Mouse (Mus musculus) liver, embryonic 16.5 days (tissue): ENCODE data around the gene Rab11fip3. TPM values are rescaled to one million over a fixed set of nuclear protein-coding genes. Genes with fewer than 3 reads are reported as not detected.

Experiments
- ATAC-seq: fragments of 200-750 bp; cut with Nextera tagmentation; 2 replicates; pipeline ENCODE4 v1.8.0; 2017; ENCODE audit warnings: low read depth, mild to moderate bottlenecking, moderate number of reproducible peaks, moderate library complexity
- H3K27ac ChIP-seq: fragments of 300-500 bp; sonication (generic); 2 replicates; pipeline ENCODE4 v1.5.1; 2014; ENCODE audit warnings: mild to moderate bottlenecking, low read length
- H3K27me3 ChIP-seq: fragments of 300-500 bp; sonication (generic); 2 replicates; pipeline ENCODE4 v1.6.1; 2014; ENCODE audit warnings: low read depth, low read length, mixed read lengths; ENCODE audit not compliant: control insufficient read depth, insufficient read depth
- H3K36me3 ChIP-seq: fragments of 300-500 bp; sonication (generic); 2 replicates; pipeline ENCODE4 v1.6.1; 2014; ENCODE audit warnings: mild to moderate bottlenecking; ENCODE audit not compliant: control insufficient read depth, insufficient read depth
- H3K4me1 ChIP-seq: fragments of 300-500 bp; sonication (generic); 2 replicates; pipeline ENCODE4 v1.6.1; 2014; ENCODE audit warnings: low read depth, low read length, mixed read lengths; ENCODE audit not compliant: control insufficient read depth
- H3K4me2 ChIP-seq: fragments of 300-500 bp; sonication (generic); 2 replicates; pipeline ENCODE4 v1.6.1; 2014; ENCODE audit warnings: low read depth, low read length, mixed read lengths
- H3K4me3 ChIP-seq: fragments of 300-500 bp; sonication (generic); 2 replicates; pipeline ENCODE4 v1.5.1; 2014; ENCODE audit warnings: low read depth, mild to moderate bottlenecking, low read length
- H3K9ac ChIP-seq: fragments of 300-500 bp; sonication (generic); 2 replicates; pipeline ENCODE4 v1.6.1; 2014; ENCODE audit warnings: low read depth, low read length
- H3K9me3 ChIP-seq: fragments of 300-500 bp; sonication (generic); replicated peaks from 2 replicates; pipeline ENCODE4 v1.6.1; 2016; ENCODE audit warnings: low read length; ENCODE audit not compliant: control insufficient read depth
- WGBS: fragments of 180-500 bp; shearing (Covaris S2); extraction: QIAGEN DNeasy Blood & Tissue Kit; methylation state at CpG from one replicate; pipeline ENCODE4 v1.1.7; 2014; ENCODE audit not compliant: insufficient replicate concordance; 5-methylcytosine and 5-hydroxymethylcytosine counted together
- polyA plus RNA-seq: library from polyadenylated mRNA; unstranded; fragments of >200 nt; fragmentation: Nextera tagmentation; extraction: Ambion mirVana; gene quantifications from 2 replicates; pipeline ENCODE4 v1.2.1, GENCODE M21; 2015

Gene Rab11fip3
- polyA plus RNA-seq, 1 experiment from 2014 or later, result 1.7 TPM

DNA sequence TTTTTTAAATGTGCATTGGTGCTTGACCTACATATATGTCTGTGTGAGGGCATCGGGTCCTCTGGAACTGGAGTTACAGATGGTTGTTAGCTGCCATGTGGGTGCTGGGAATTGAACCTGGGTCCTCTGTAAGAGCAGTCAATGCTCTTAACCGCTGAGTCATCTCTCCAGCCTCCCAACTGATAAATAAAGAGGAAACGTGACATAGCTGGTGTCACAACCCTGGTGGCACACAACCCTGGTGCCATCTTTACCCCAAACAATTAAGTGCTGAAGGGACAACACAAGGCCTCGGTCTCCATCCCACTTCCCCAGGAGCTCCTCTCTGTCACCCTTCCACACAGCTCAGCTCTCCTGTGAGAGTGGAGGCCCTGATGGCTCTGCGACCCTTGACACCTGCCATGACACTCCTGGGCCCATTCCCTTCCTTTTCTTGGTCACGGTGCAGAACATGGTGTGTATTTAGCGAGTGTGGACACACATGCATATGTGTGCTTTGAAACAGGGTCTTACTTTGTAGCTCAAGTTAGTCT lies 2.8 kb downstream of the Rab11fip3 start:
- Histone ChIP-seq H3K36me3 (no peaks in the 10 kb centered on the region), H3K4me2 (no peak overlapping the region), H3K4me1 (peaks cover 15% of the 10 kb centered on the region), H3K4me3 (no peak overlapping the region), H3K27me3 (peaks cover 46% of the 10 kb centered on the region), H3K9me3 (no peaks in the 10 kb centered on the region), H3K27ac (no peak overlapping the region), H3K9ac (no peak overlapping the region)
- 79% methylated on average over 7 of the region's 7 CpGs for WGBS
- ATAC-seq, result no peak

GRCm38 (mm10) chr17:26064916-26065315 lies 4.4 kb downstream of the Rab11fip3 start:
- Histone ChIP-seq H3K27me3 (peaks cover 33% of the 10 kb centered on the region), H3K27ac (no peak overlapping the region), H3K4me2 (no peak overlapping the region), H3K4me3 (no peak overlapping the region), H3K4me1 (peaks cover 15% of the 10 kb centered on the region), H3K9ac (no peak overlapping the region), H3K9me3 (no peaks in the 10 kb centered on the region), H3K36me3 (no peaks in the 10 kb centered on the region)
- 26% methylated on average over 6 of the region's 6 CpGs for WGBS
- no peak for ATAC-seq

- Histone ChIP-seq H3K27ac (no peak overlapping the region), H3K4me3 (no peak overlapping the region), H3K4me1 (no peaks in the 10 kb centered on the region; the same call in 1 of the 2 replicates), H3K9me3 (no peaks in the 10 kb centered on the region), H3K9ac (no peak overlapping the region), H3K4me2 (no peak overlapping the region), H3K36me3 (no peaks in the 10 kb centered on the region), H3K27me3 (no peaks in the 10 kb centered on the region)
- 64% methylated on average over 9 of the region's 9 CpGs for WGBS
- ATAC-seq, result no peak
These were observed 11.4 kb downstream of the Rab11fip3 start for GRCm38 (mm10) chr17:26057787-26058567.

GRCm38 (mm10) chr17:26057278-26057677 lies 12.1 kb downstream of the Rab11fip3 start:
- no peak overlapping the region for H3K27ac ChIP-seq
- no peak overlapping the region for H3K4me2 ChIP-seq
- no peaks in the 10 kb centered on the region for H3K9me3 ChIP-seq
- ATAC-seq, result no peak
- no peaks in the 10 kb centered on the region for H3K36me3 ChIP-seq
- no peaks in the 10 kb centered on the region for H3K27me3 ChIP-seq
- H3K4me1 ChIP-seq, result no peaks in the 10 kb centered on the region; the same call in none of the 2 replicates
- 76% methylated on average over 8 of the region's 8 CpGs for WGBS
- no peak overlapping the region for H3K9ac ChIP-seq
- no peak overlapping the region for H3K4me3 ChIP-seq

DNA sequence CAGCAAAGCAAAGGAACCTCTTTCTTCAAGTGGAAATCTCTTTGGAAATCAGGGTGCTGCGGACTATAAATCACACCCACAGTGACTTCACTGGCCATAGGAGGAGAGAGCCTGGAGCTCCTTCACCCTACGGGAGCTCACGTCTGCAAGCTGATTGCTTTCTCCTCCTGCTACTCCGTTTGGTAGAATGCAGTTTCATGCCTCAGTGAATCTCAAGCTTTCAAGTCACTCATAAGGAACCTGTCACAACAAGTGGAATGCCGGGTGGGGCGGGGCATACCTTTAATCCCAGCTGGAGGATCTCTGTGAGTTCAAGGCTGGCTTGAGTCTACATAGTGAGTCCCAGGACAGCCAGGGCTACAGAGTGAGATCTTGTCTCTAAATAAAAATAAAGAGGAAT lies 14.2 kb downstream of the Rab11fip3 start:
- Histone ChIP-seq H3K27ac (no peak overlapping the region), H3K4me3 (no peak overlapping the region), H3K9ac (no peak overlapping the region), H3K27me3 (no peaks in the 10 kb centered on the region), H3K9me3 (no peaks in the 10 kb centered on the region), H3K4me1 (no peaks in the 10 kb centered on the region; the same call in none of the 2 replicates), H3K4me2 (no peak overlapping the region), H3K36me3 (no peaks in the 10 kb centered on the region)
- WGBS, result 65% methylated on average over 6 of the region's 6 CpGs
- no peak for ATAC-seq

- H3K4me2 ChIP-seq, result no peak overlapping the region
- H3K9me3 ChIP-seq, result no peaks in the 10 kb centered on the region
- no peaks in the 10 kb centered on the region for H3K36me3 ChIP-seq
- H3K9ac ChIP-seq, result no peak overlapping the region
- no peaks in the 10 kb centered on the region for H3K27me3 ChIP-seq
- no peaks in the 10 kb centered on the region; the same call in none of the 2 replicates for H3K4me1 ChIP-seq
- H3K4me3 ChIP-seq, result no peak overlapping the region
- no peak overlapping the region for H3K27ac ChIP-seq
- ATAC-seq, result no peak
- 56% methylated on average over 17 of the region's 17 CpGs for WGBS
These were observed 15.1 kb downstream of the Rab11fip3 start for GRCm38 (mm10) chr17:26054133-26054845.

- Histone ChIP-seq H3K9ac (no peak overlapping the region), H3K27me3 (no peaks in the 10 kb centered on the region), H3K4me3 (no peak overlapping the region), H3K27ac (no peak overlapping the region), H3K4me1 (no peaks in the 10 kb centered on the region; the same call in none of the 2 replicates), H3K9me3 (no peaks in the 10 kb centered on the region), H3K36me3 (no peaks in the 10 kb centered on the region), H3K4me2 (no peak overlapping the region)
- no peak for ATAC-seq
- 39% methylated on average over 4 of the region's 4 CpGs for WGBS
These were observed 16.6 kb downstream of the Rab11fip3 start for GRCm38 (mm10) chr17:26052706-26053105.

DNA sequence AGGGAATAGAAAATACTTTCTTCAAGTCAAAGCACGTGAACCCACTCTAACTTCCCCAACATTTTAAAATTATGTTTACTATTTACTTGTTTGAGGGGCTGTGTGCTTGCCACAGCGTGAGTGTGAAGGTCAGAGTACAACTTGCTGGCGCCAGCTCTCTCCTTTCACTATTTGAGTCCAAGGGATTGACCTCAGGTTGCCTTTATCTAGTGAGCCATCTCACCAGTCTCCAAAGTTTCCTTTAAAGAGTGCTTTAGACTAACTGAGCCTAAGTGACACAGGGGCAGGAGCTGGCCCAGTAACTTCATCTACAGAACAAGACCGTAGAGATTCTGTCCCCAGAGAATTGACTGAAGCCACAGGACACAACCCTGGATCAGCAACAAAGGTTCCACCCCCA lies 17.3 kb downstream of the Rab11fip3 start:
- no peak for ATAC-seq
- no peak overlapping the region for H3K4me2 ChIP-seq
- no peaks in the 10 kb centered on the region for H3K36me3 ChIP-seq
- H3K9me3 ChIP-seq, result no peaks in the 10 kb centered on the region
- no peak overlapping the region for H3K27ac ChIP-seq
- no peak overlapping the region for H3K4me3 ChIP-seq
- H3K27me3 ChIP-seq, result no peaks in the 10 kb centered on the region
- WGBS, result 62% methylated on average over 4 of the region's 4 CpGs
- H3K9ac ChIP-seq, result no peak overlapping the region
- no peaks in the 10 kb centered on the region; the same call in none of the 2 replicates for H3K4me1 ChIP-seq

GRCm38 (mm10) chr17:26048118-26048517 lies 21.2 kb downstream of the Rab11fip3 start:
- Histone ChIP-seq H3K9ac (no peak overlapping the region), H3K4me1 (no peaks in the 10 kb centered on the region; the same call in 1 of the 2 replicates), H3K9me3 (no peaks in the 10 kb centered on the region), H3K27ac (no peak overlapping the region), H3K4me3 (no peak overlapping the region), H3K36me3 (no peaks in the 10 kb centered on the region), H3K4me2 (no peak overlapping the region), H3K27me3 (no peaks in the 10 kb centered on the region)
- no peak for ATAC-seq
- 67% methylated on average over 8 of the region's 8 CpGs for WGBS
